Mouse (Mus musculus) C2C12 (cell line): ENCODE measurements around the gene Zfp652. TPM values are rescaled to one million over a fixed set of nuclear protein-coding genes. Genes with fewer than 3 reads are reported as not detected.

Experiments
- H3K27me3 ChIP-seq: one replicate; pipeline ENCODE4 v1.6.1; 2011; ENCODE audit not compliant: control insufficient read depth, insufficient read depth, insufficient read length
- H3K36me3 ChIP-seq: one replicate; pipeline ENCODE4 v1.6.1; 2011; ENCODE audit not compliant: control insufficient read depth, insufficient read depth
- H3K4me3 ChIP-seq: one replicate; pipeline ENCODE4 v1.5.1; 2011; ENCODE audit warnings: mild to moderate bottlenecking, control low read depth; ENCODE audit not compliant: poor library complexity, insufficient read depth, severe bottlenecking
- H3K79me2 ChIP-seq: one replicate; pipeline ENCODE4 v1.6.1; 2011; ENCODE audit not compliant: control insufficient read depth, insufficient read depth
- H3K79me3 ChIP-seq: one replicate; pipeline ENCODE4 v1.6.1; 2011; ENCODE audit warnings: low read depth, control low read depth
- H3ac ChIP-seq: one replicate; pipeline ENCODE3; 2011; ENCODE audit warnings: low read depth; ENCODE audit not compliant: control insufficient read depth, insufficient read length
- CEBPB ChIP-seq: IDR thresholded peaks from one replicate; pipeline ENCODE4 v1.6.1; 2011; ENCODE audit warnings: low read depth, mild to moderate bottlenecking, control low read depth, moderate library complexity
- CTCF ChIP-seq: IDR thresholded peaks from one replicate; pipeline ENCODE4 v1.5.1; 2011; ENCODE audit not compliant: control insufficient read depth, insufficient read depth, insufficient read length
- FOSL1 ChIP-seq: IDR thresholded peaks from one replicate; pipeline ENCODE4 v1.8.0; 2011; ENCODE audit warnings: mild to moderate bottlenecking, low read length; ENCODE audit not compliant: poor library complexity, insufficient read depth, severe bottlenecking
- MAX ChIP-seq: IDR thresholded peaks from one replicate; pipeline ENCODE4 v1.6.1; 2011; ENCODE audit warnings: mild to moderate bottlenecking, control low read depth
- MYOD1 ChIP-seq: IDR thresholded peaks from one replicate; pipeline ENCODE4 v1.6.1; 2011; ENCODE audit warnings: low read depth; ENCODE audit not compliant: control insufficient read depth, insufficient read length
- MYOG ChIP-seq: IDR thresholded peaks from one replicate; pipeline ENCODE4 v1.6.1; 2011; ENCODE audit not compliant: control insufficient read depth, insufficient read length; ENCODE audit errors: extremely low read depth
- USF1 ChIP-seq: IDR thresholded peaks from one replicate; pipeline ENCODE4 v1.6.1; 2011; ENCODE audit warnings: low read depth, mild to moderate bottlenecking, control low read depth, moderate library complexity
- polyA plus RNA-seq: library from polyadenylated mRNA; unstranded; fragments of >200 nt; fragmentation: generic; extraction: Trizol; gene quantifications from one replicate; pipeline ENCODE4 v1.2.1, GENCODE M21; 2012; ENCODE audit warnings: missing spikeins

Gene Zfp652
- polyA plus RNA-seq, 1 experiment: 4.8 TPM

- TF ChIP-seq CTCF: no peak
- no peak for TF ChIP-seq CEBPB
- no peak for TF ChIP-seq FOSL1
- TF ChIP-seq USF1: no peak
- TF ChIP-seq MYOG: no peak
- TF ChIP-seq MAX: no peak
- no peak for TF ChIP-seq MYOD1
- Histone ChIP-seq H3ac (no peak overlapping the region), H3K36me3 (peaks cover 69% of the 10 kb centered on the region), H3K4me3 (no peak overlapping the region), H3K79me2 (peaks cover 8% of the 10 kb centered on the region), H3K27me3 (no peaks in the 10 kb centered on the region), H3K79me3 (no peaks in the 10 kb centered on the region)
Measured at GRCm38 (mm10) chr11:95676307-95676706, 36.2 kb upstream of the Zfp652 start.

GRCm38 (mm10) chr11:95677925-95678701 is 34.4 kb upstream of the Zfp652 start:
- Histone ChIP-seq H3K4me3 (no peak overlapping the region), H3K36me3 (peaks cover 71% of the 10 kb centered on the region), H3K79me2 (peaks cover 7% of the 10 kb centered on the region), H3K27me3 (no peaks in the 10 kb centered on the region), H3ac (no peak overlapping the region), H3K79me3 (no peaks in the 10 kb centered on the region)
- TF ChIP-seq CTCF (no peak), FOSL1 (no peak), MYOG (no peak), USF1 (no peak), CEBPB (no peak), MAX (no peak), MYOD1 (no peak)

- Histone ChIP-seq H3K4me3 (no peak overlapping the region), H3K79me2 (no peaks in the 10 kb centered on the region), H3K27me3 (no peaks in the 10 kb centered on the region), H3K79me3 (no peaks in the 10 kb centered on the region), H3ac (no peak overlapping the region), H3K36me3 (peaks cover 45% of the 10 kb centered on the region)
- TF ChIP-seq MAX: no peak
- TF ChIP-seq CEBPB: no peak
- TF ChIP-seq USF1: no peak
- no peak for TF ChIP-seq MYOG
- TF ChIP-seq CTCF: no peak
- no peak for TF ChIP-seq MYOD1
- no peak for TF ChIP-seq FOSL1
Measured at GRCm38 (mm10) chr11:95681995-95682601, 30.4 kb upstream of the Zfp652 start.

- H3K79me3 ChIP-seq: no peaks in the 10 kb centered on the region
- H3ac ChIP-seq: no peak overlapping the region
- peaks cover 37% of the 10 kb centered on the region for H3K36me3 ChIP-seq
- no peaks in the 10 kb centered on the region for H3K27me3 ChIP-seq
- no peak overlapping the region for H3K4me3 ChIP-seq
- TF ChIP-seq CEBPB (no peak), MAX (no peak), MYOG (no peak), MYOD1 (no peak), CTCF (no peak)
- H3K79me2 ChIP-seq: no peaks in the 10 kb centered on the region
Measured at GRCm38 (mm10) chr11:95682946-95683345, 29.5 kb upstream of the Zfp652 start.

GRCm38 (mm10) chr11:95686031-95686430 is 26.4 kb upstream of the Zfp652 start:
- Histone ChIP-seq H3K36me3 (peaks cover 12% of the 10 kb centered on the region), H3K79me2 (no peaks in the 10 kb centered on the region), H3K4me3 (no peak overlapping the region), H3ac (no peak overlapping the region), H3K79me3 (no peaks in the 10 kb centered on the region), H3K27me3 (no peaks in the 10 kb centered on the region)
- no peak for TF ChIP-seq USF1
- TF ChIP-seq MYOD1: no peak
- TF ChIP-seq MAX: peak; percentile 41
- TF ChIP-seq CTCF: peak; percentile 73
